16 mouse cellular contexts compared by ENCODE assay signal in genomic region chr11:98583571-98583970, GRCm38 (mm10). TPM values are rescaled to one million over a fixed set of nuclear protein-coding genes. Genes with fewer than 3 reads are reported as not detected.
A peak's percentile ranks its signal among the peaks of the same experiment; 100 is the strongest.
DNase-seq lines count a peak whose midpoint lies in the region; ATAC-seq lines count a peak whose summit lies in the region.
"Had no signal": no experiment of that assay in that cellular context is flagged by ENCODE, and none has a peak within 500 bp of the region (broad histone marks: within the 10 kb centered on the region; RNA-seq: fewer than 3 reads in every experiment).

No protein-coding gene starts in this region.

- H3K4me2 ChIP-seq in intestine, embryonic 15.5 days (replicated peaks), result 0 out of 2 replicates have a peak overlapping the region, but pooled peaks have one; percentile 6
- H3K4me2 ChIP-seq: midbrain, embryonic 11.5 days had no signal

- peaks cover 86% of the 10 kb centered on the region for H3K4me1 ChIP-seq in heart, embryonic 10.5 days
- peaks cover 54% of the 10 kb centered on the region for H3K4me1 ChIP-seq in intestine, embryonic 15.5 days (replicated peaks)

- no peak for DNase-seq in heart, embryonic 10.5 days (ENCODE audit: low spot score)
- DNase-seq in heart, postnatal 4 days, result no peak
- DNase-seq in thymus, postnatal 0 days (ENCODE audit: low spot score), result peak; percentile 41
- DNase-seq in thymus, postnatal 36 days, result no peak
- no peak for DNase-seq in adrenal gland, adult 18-20 months (ENCODE audit: low spot score in 2 of 2)
- DNase-seq in ovary, postnatal 14 days (ENCODE audit: low spot score), result no peak
- DNase-seq: embryo, embryonic 11 days; heart, postnatal 10 days; kidney, postnatal 25 days had no signal

- no peak for ATAC-seq in intestine, embryonic 15.5 days
- no peak for ATAC-seq in megakaryocyte-erythroid progenitor cell, adult 5-6 weeks (replicated peaks; ENCODE audit: low FRiP score, low TSS enrichment, poor library complexity, severe bottlenecking)

- 0 out of 2 replicates have a peak overlapping the region, but pooled peaks have one; percentile 18 for H3K4me3 ChIP-seq in heart, embryonic 10.5 days
- no peak overlapping the region for H3K4me3 ChIP-seq in intestine, embryonic 15.5 days (replicated peaks)

- peak overlapping the region; percentile 78 for H3K27ac ChIP-seq in heart, embryonic 10.5 days
- peak overlapping the region; percentile 51; the same call in 1 of the 2 replicates for H3K27ac ChIP-seq in intestine, embryonic 15.5 days

- WGBS in heart, embryonic 10.5 days, result 22% methylated on average over 3 of the region's 3 CpGs
- WGBS in intestine, embryonic 15.5 days, result 35% methylated on average over 3 of the region's 3 CpGs

- no peaks in the 10 kb centered on the region for H3K27me3 ChIP-seq in heart, embryonic 10.5 days (ENCODE audit: insufficient read depth, poor library complexity, severe bottlenecking)
- H3K27me3 ChIP-seq in intestine, embryonic 15.5 days (replicated peaks), result no peaks in the 10 kb centered on the region

- H3K36me3 ChIP-seq in heart, embryonic 10.5 days, result peaks cover 44% of the 10 kb centered on the region
- H3K36me3 ChIP-seq in intestine, embryonic 15.5 days, result peaks cover 18% of the 10 kb centered on the region

- no peaks in the 10 kb centered on the region for H3K9me3 ChIP-seq in heart, embryonic 10.5 days
- H3K9me3 ChIP-seq in intestine, embryonic 15.5 days, result no peaks in the 10 kb centered on the region

- no peak overlapping the region for H3K9ac ChIP-seq in intestine, embryonic 15.5 days

RNA-seq across cellular contexts. Expression of gene Ormdl3, which starts 3.6 kb away (rescaled TPM):
- polyA plus RNA-seq in heart, embryonic 10.5 days (2016; fragmentation: Nextera tagmentation; extraction: Ambion mirVana), result 56.1 and 61.0 TPM in 2 replicates
- total RNA-seq in heart, postnatal 4 days (2021), result 10 to 100 TPM; 36.5 to 41.5 TPM
- polyA plus RNA-seq in thymus, postnatal 0 days (2015; fragmentation: Nextera tagmentation; extraction: Ambion mirVana), result 37.6 and 38.5 TPM in 2 replicates
- 50.5 and 55.2 TPM in 2 replicates for polyA plus RNA-seq in intestine, embryonic 15.5 days (2015; fragmentation: Nextera tagmentation; extraction: Ambion mirVana)
- total RNA-seq in megakaryocyte-erythroid progenitor cell, adult 5-6 weeks (2014; fragmentation: Nextera tagmentation), result 28.3 and 38.6 TPM in 2 replicates
- total RNA-seq in megakaryocyte-erythroid progenitor cell, adult 5-6 weeks (2017), result 20.7 and 21.7 TPM in 2 replicates
- 100 to 1,000 TPM; 118 to 184 TPM for total RNA-seq in adrenal gland, adult 18-20 months (2021)

RNA-seq across cellular contexts. Expression of gene Lrrc3c, which starts 14.5 kb away (rescaled TPM):
- not detected in 2 replicates for polyA plus RNA-seq in heart, embryonic 10.5 days (2016; fragmentation: Nextera tagmentation; extraction: Ambion mirVana)
- not detected for total RNA-seq in heart, postnatal 4 days (2021)
- not detected in 2 replicates for polyA plus RNA-seq in thymus, postnatal 0 days (2015; fragmentation: Nextera tagmentation; extraction: Ambion mirVana)
- polyA plus RNA-seq in intestine, embryonic 15.5 days (2015; fragmentation: Nextera tagmentation; extraction: Ambion mirVana), result not detected in 2 replicates
- total RNA-seq in megakaryocyte-erythroid progenitor cell, adult 5-6 weeks (2014; fragmentation: Nextera tagmentation), result not detected in 2 replicates
- total RNA-seq in megakaryocyte-erythroid progenitor cell, adult 5-6 weeks (2017), result not detected in 2 replicates
- not detected for total RNA-seq in adrenal gland, adult 18-20 months (2021)
- total RNA-seq: adrenal gland, postnatal 4 days; ES-E14; heart, postnatal 10 days; neutrophil, adult 5-6 weeks had no signal
- polyA plus RNA-seq: limb, embryonic 11.5 days; midbrain, embryonic 11.5 days had no signal

RNA-seq across cellular contexts. Expression of gene Zpbp2, which starts 32.7 kb away (rescaled TPM):
- 0.21 and 0.65 TPM in 2 replicates for polyA plus RNA-seq in heart, embryonic 10.5 days (2016; fragmentation: Nextera tagmentation; extraction: Ambion mirVana)
- under 1 TPM in 1 of 2 experiments, not detected in 1; 0.17 TPM for total RNA-seq in heart, postnatal 4 days (2021)
- 2.3 and 2.4 TPM in 2 replicates for polyA plus RNA-seq in thymus, postnatal 0 days (2015; fragmentation: Nextera tagmentation; extraction: Ambion mirVana)
- 0.53 and 0.60 TPM in 2 replicates for polyA plus RNA-seq in intestine, embryonic 15.5 days (2015; fragmentation: Nextera tagmentation; extraction: Ambion mirVana)
- total RNA-seq in megakaryocyte-erythroid progenitor cell, adult 5-6 weeks (2014; fragmentation: Nextera tagmentation), result 5.0 TPM in 1 of 2 replicates, not detected in the other
- total RNA-seq in megakaryocyte-erythroid progenitor cell, adult 5-6 weeks (2017), result 0.99 TPM in 1 of 2 replicates, not detected in the other
- total RNA-seq in adrenal gland, adult 18-20 months (2021), result under 1 TPM; 0.22 to 0.43 TPM
- total RNA-seq: heart, postnatal 10 days had no signal

RNA-seq across cellular contexts. Expression of gene Ikzf3, which starts 37.7 kb away (rescaled TPM):
- polyA plus RNA-seq in heart, embryonic 10.5 days (2016; fragmentation: Nextera tagmentation; extraction: Ambion mirVana), result 0.04 and 0.22 TPM in 2 replicates
- under 1 TPM; 0.67 to 0.72 TPM for total RNA-seq in heart, postnatal 4 days (2021)
- 42.6 and 59.5 TPM in 2 replicates for polyA plus RNA-seq in thymus, postnatal 0 days (2015; fragmentation: Nextera tagmentation; extraction: Ambion mirVana)
- polyA plus RNA-seq in intestine, embryonic 15.5 days (2015; fragmentation: Nextera tagmentation; extraction: Ambion mirVana), result 0.21 and 0.24 TPM in 2 replicates
- total RNA-seq in megakaryocyte-erythroid progenitor cell, adult 5-6 weeks (2014; fragmentation: Nextera tagmentation), result 3.1 and 12.1 TPM in 2 replicates
- 0.46 and 1.9 TPM in 2 replicates for total RNA-seq in megakaryocyte-erythroid progenitor cell, adult 5-6 weeks (2017)
- total RNA-seq in adrenal gland, adult 18-20 months (2021), result under 1 TPM; 0.46 to 0.86 TPM
- polyA plus RNA-seq: limb, embryonic 11.5 days had no signal

RNA-seq across cellular contexts. Expression of gene Gm12355, which starts 41.9 kb away (rescaled TPM):
- polyA plus RNA-seq in heart, embryonic 10.5 days (2016; fragmentation: Nextera tagmentation; extraction: Ambion mirVana), result 0.71 and 1.0 TPM in 2 replicates
- 10 to 100 TPM; 29.2 to 29.5 TPM for total RNA-seq in heart, postnatal 4 days (2021)
- 0.78 and 1.1 TPM in 2 replicates for polyA plus RNA-seq in thymus, postnatal 0 days (2015; fragmentation: Nextera tagmentation; extraction: Ambion mirVana)
- 0.99 and 1.0 TPM in 2 replicates for polyA plus RNA-seq in intestine, embryonic 15.5 days (2015; fragmentation: Nextera tagmentation; extraction: Ambion mirVana)
- total RNA-seq in megakaryocyte-erythroid progenitor cell, adult 5-6 weeks (2014; fragmentation: Nextera tagmentation), result 1.1 TPM in 1 of 2 replicates, not detected in the other
- total RNA-seq in megakaryocyte-erythroid progenitor cell, adult 5-6 weeks (2017), result 1.4 and 3.9 TPM in 2 replicates
- 10 to 100 TPM; 10.4 to 11.6 TPM for total RNA-seq in adrenal gland, adult 18-20 months (2021)
- total RNA-seq: neutrophil, adult 5-6 weeks had no signal
